Mouse (Mus musculus) heart, postnatal 36 days (tissue): Measurements from ENCODE around the gene Kctd17. TPM values are rescaled to one million over a fixed set of nuclear protein-coding genes. Genes with fewer than 3 reads are reported as not detected.

ENCODE experiments used
- DNase-seq, 2 experiments: peaks; one replicate each; pipeline ENCODE4 v3.0.0; 2021 to 2022
- intact Hi-C: fragments of 180-260 bp; cut with DNase I; formaldehyde crosslinking; loops from one replicate; pipeline ENCODE4 v1.15.1; 2025
- total RNA-seq, 2 experiments: library from RNA; stranded (reverse); gene quantifications; 2 replicates each; pipeline ENCODE4 v1.2.3; 2021

Kctd17 gene
- total RNA-seq, 2 experiments from 2014 or later = 28.0 to 30.3 TPM

- DNase-seq = no peak
- intact Hi-C loops = no loop called here
These were observed 15.2 kb upstream of the Kctd17 start for GRCm38 (mm10) chr15:78413083-78413718.

GRCm38 (mm10) chr15:78413719-78414117 is 14.6 kb upstream of the Kctd17 start:
- no peak for DNase-seq

GRCm38 (mm10) chr15:78414157-78414556 is 14.2 kb upstream of the Kctd17 start:
- intact Hi-C loops = no loop called here

More at GRCm38 (mm10) chr15:78413719-78414117, 14.6 kb upstream of the Kctd17 start:
- intact Hi-C loops = no loop called here

GRCm38 (mm10) chr15:78416937-78417336 is 11.4 kb upstream of the Kctd17 start:
- intact Hi-C loops = no loop called here
- DNase-seq = no peak

More at GRCm38 (mm10) chr15:78414157-78414556, 14.2 kb upstream of the Kctd17 start:
- no peak for DNase-seq

GRCm38 (mm10) chr15:78420395-78420794 is 8.0 kb upstream of the Kctd17 start:
- intact Hi-C loops = loop anchor here (5.0 kb wide), 1 partner anchor 233 kb away; no protein-coding TSS in a partner anchor
- DNase-seq = no peak

- intact Hi-C loops = loop anchor here (1.0 to 5.0 kb wide), 2 partner anchors 67 to 235 kb away; no protein-coding TSS in a partner anchor
These were observed 6.1 kb upstream of the Kctd17 start for GRCm38 (mm10) chr15:78422046-78422956.

GRCm38 (mm10) chr15:78424507-78424906 is 3.9 kb upstream of the Kctd17 start:
- intact Hi-C loops = loop anchor here (5.0 kb wide), 1 partner anchor 237 kb away; no protein-coding TSS in a partner anchor
- DNase-seq = no peak

More at GRCm38 (mm10) chr15:78422046-78422956, 6.1 kb upstream of the Kctd17 start:
- peak; percentile 74 to 81 for DNase-seq

GRCm38 (mm10) chr15:78425230-78425629 is 3.1 kb upstream of the Kctd17 start:
- intact Hi-C loops = loop anchor here (5.0 kb wide), 1 partner anchor 253 kb away; the partner anchor contains the start of gene Ift27

GRCm38 (mm10) chr15:78429139-78429459 is 735 bp downstream of the Kctd17 start:
- intact Hi-C loops = loop anchor here (2.0 to 5.0 kb wide), 2 partner anchors 22 to 257 kb away; partner anchors contain the start of genes Ift27 and Mpst
- DNase-seq = no peak

More at GRCm38 (mm10) chr15:78425230-78425629, 3.1 kb upstream of the Kctd17 start:
- no peak for DNase-seq

GRCm38 (mm10) chr15:78429871-78430622 is 1.7 kb downstream of the Kctd17 start:
- intact Hi-C loops = loop anchor here (2.0 to 5.0 kb wide), 2 partner anchors 23 to 258 kb away; partner anchors contain the start of genes Ift27 and Mpst
- DNase-seq = peak; percentile 27 to 42

GRCm38 (mm10) chr15:78430874-78431273 is 2.5 kb downstream of the Kctd17 start:
- DNase-seq = no peak
- intact Hi-C loops = no loop called here

- intact Hi-C loops = no loop called here
- no peak for DNase-seq
These were observed 3.3 kb downstream of the Kctd17 start for GRCm38 (mm10) chr15:78431541-78432121.

GRCm38 (mm10) chr15:78434896-78435520 is 6.6 kb downstream of the Kctd17 start:
- no peak for DNase-seq
- intact Hi-C loops = loop anchor here (5.0 kb wide), 1 partner anchor 178 kb away; no protein-coding TSS in a partner anchor

GRCm38 (mm10) chr15:78435681-78436080 is 7.3 kb downstream of the Kctd17 start:
- no peak for DNase-seq
- intact Hi-C loops = loop anchor here (5.0 kb wide), 1 partner anchor 178 kb away; no protein-coding TSS in a partner anchor

- peak; percentile 83 for DNase-seq
- intact Hi-C loops = loop anchor here (5.0 kb wide), 1 partner anchor 179 kb away; no protein-coding TSS in a partner anchor
These were observed 8.2 kb downstream of the Kctd17 start for GRCm38 (mm10) chr15:78436380-78437192.

- intact Hi-C loops = loop anchor here (5.0 kb wide), 1 partner anchor 180 kb away; no protein-coding TSS in a partner anchor
- DNase-seq = peak; percentile 59 to 71
These were observed 9.1 kb downstream of the Kctd17 start for GRCm38 (mm10) chr15:78437237-78438017.

GRCm38 (mm10) chr15:78438018-78438394 is 9.6 kb downstream of the Kctd17 start:
- intact Hi-C loops = loop anchor here (5.0 kb wide), 1 partner anchor 181 kb away; no protein-coding TSS in a partner anchor

More at GRCm38 (mm10) chr15:78438018-78438394, 9.6 kb downstream of the Kctd17 start:
- no peak for DNase-seq
